Mouse (Mus musculus): ENCODE data around the gene Fgfbp3. TPM values are rescaled to one million over a fixed set of nuclear protein-coding genes. Genes with fewer than 3 reads are reported as not detected.
"Not testable (repeated sequence)": the region's sequence is repeated elsewhere in the genome, so short reads cannot be mapped to it uniquely, and the experiment has no call there.

The Fgfbp3 gene
- polyA plus RNA-seq (2016; fragmentation: Nextera tagmentation; extraction: Ambion mirVana) = 9.1 and 11.7 TPM in 2 replicates

DNA sequence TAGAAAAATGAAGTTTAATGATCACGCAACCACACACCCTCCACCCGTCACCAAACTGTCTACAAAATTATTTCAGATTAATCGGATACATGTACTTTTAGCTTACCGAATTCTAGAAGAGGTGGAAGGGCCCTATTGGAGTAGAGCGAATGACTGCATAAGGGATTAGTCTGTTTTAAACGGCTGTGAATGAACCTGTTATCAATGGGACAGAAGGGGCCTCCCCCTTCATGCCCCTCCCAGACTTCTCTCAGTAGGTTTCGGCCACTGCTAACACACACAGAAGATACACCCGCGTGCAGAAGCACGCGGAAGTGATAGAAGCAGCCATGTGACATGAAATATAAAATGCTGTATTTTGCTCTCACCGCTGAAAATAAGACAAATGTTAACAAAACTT, at the start of gene Fgfbp3:
Gene Fgfbp3 (minus strand): TSS at position 150 of the 400 bp plus-strand sequence.
- H3K27ac ChIP-seq (replicated peaks) = peak within 1 kb of the TSS; percentile 96
- H3K9me3 ChIP-seq = no peaks in the 10 kb centered on the region
- DNase-seq (ENCODE audit: low spot score) = peak; percentile 23
- H3K27me3 ChIP-seq (replicated peaks; ENCODE audit: low read depth, poor library complexity, severe bottlenecking) = no peaks in the 10 kb centered on the region
- peaks cover 26% of the 10 kb centered on the region for H3K4me1 ChIP-seq
- H3K36me3 ChIP-seq (replicated peaks) = no peaks in the 10 kb centered on the region
- 9% methylated on average over 12 of the region's 12 CpGs for WGBS
- H3K4me3 ChIP-seq = peak within 1 kb of the TSS; percentile 96

DNA sequence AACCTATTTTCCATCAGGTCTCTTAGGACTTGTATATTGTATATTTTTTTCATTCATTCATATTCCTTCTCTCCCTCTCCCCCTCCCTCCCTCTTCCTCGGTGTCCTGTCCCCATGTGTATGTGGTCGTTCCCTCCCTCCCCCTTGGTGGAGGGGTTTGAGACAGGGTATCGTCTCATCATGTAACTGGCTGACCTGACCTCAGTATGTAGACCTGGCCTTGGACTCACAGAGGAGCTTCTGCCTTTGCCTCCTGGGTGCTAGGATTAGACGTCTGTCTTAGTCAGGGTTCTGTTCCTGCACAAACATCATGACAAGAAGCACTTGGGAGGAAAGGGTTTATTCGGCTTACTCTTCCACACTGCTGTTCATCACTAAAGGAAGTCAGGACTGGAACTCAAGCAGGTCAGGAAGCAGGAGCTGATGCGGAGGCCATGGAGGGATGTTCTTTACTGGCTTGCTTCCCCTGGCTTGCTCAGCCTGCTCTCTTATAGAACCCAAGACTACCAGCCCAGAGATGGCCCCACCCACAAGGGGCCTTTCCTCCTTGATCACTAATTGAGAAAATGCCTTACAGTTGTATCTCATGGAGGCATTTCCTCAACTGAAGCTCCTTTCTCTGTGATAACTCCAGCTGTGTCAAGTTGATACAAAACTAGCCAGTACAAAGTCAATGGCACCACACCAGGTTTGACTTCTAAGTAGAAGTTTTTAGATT, 43.3 kb upstream of the Fgfbp3 start:
- peaks cover 95% of the 10 kb centered on the region for H3K36me3 ChIP-seq (replicated peaks)
- H3K4me1 ChIP-seq; H3K27ac ChIP-seq (replicated peaks); DNase-seq (ENCODE audit: low spot score); H3K4me3 ChIP-seq; H3K9me3 ChIP-seq; H3K27me3 ChIP-seq (replicated peaks; ENCODE audit: low read depth, poor library complexity, severe bottlenecking): not testable (repeated sequence)
- 88% methylated on average over 6 of the region's 6 CpGs for WGBS

DNA sequence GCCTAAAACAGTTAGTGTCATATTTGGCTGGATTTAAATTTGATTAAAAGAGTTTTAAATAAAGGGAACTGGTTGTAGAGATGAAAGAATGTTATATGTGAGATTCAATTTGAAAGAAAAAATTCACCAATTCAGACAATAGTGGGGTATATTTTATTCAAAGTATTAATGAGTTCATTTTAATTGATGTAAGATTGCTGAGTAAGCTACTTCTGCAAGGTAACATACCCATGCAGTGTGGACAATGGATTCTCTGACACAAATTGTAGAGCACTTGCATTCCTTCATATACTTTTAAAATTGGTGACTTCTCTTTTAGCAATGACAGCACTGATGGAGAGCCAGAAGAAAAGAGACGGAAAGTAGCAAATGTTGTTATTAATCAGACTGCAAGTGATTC, 41.9 kb upstream of the Fgfbp3 start:
- Histone ChIP-seq H3K4me1 (no peaks in the 10 kb centered on the region), H3K9me3 (no peaks in the 10 kb centered on the region), H3K27ac (replicated peaks) (no peak overlapping the region), H3K36me3 (replicated peaks) (peaks cover 96% of the 10 kb centered on the region), H3K27me3 (replicated peaks; ENCODE audit: low read depth, poor library complexity, severe bottlenecking) (no peaks in the 10 kb centered on the region), H3K4me3 (no peak overlapping the region)
- DNase-seq (ENCODE audit: low spot score) = no peak
- 94% methylated on average over 1 of the region's 1 CpGs for WGBS

GRCm38 (mm10) chr19:36958331-36958730, 38.9 kb upstream of the Fgfbp3 start:
- whole genome bisulfite sequencing = 89% methylated on average over 4 of the region's 4 CpGs

GRCm38 (mm10) chr19:36953637-36954206, 34.3 kb upstream of the Fgfbp3 start:
- H3K27ac ChIP-seq (replicated peaks) = no peak overlapping the region
- WGBS = 70% methylated on average over 4 of the region's 4 CpGs
- DNase-seq (ENCODE audit: low spot score) = no peak
- H3K4me1 ChIP-seq = no peaks in the 10 kb centered on the region
- H3K9me3 ChIP-seq = no peaks in the 10 kb centered on the region
- no peaks in the 10 kb centered on the region for H3K27me3 ChIP-seq (replicated peaks; ENCODE audit: low read depth, poor library complexity, severe bottlenecking)
- no peak overlapping the region for H3K4me3 ChIP-seq
- H3K36me3 ChIP-seq (replicated peaks) = peaks cover 41% of the 10 kb centered on the region

More at GRCm38 (mm10) chr19:36958331-36958730, 38.9 kb upstream of the Fgfbp3 start:
- Histone ChIP-seq H3K36me3 (replicated peaks) (peaks cover 75% of the 10 kb centered on the region), H3K4me3 (no peak overlapping the region), H3K27ac (replicated peaks) (no peak overlapping the region), H3K9me3 (no peaks in the 10 kb centered on the region), H3K4me1 (no peaks in the 10 kb centered on the region), H3K27me3 (replicated peaks; ENCODE audit: low read depth, poor library complexity, severe bottlenecking) (no peaks in the 10 kb centered on the region)
- DNase-seq (ENCODE audit: low spot score) = no peak

DNA sequence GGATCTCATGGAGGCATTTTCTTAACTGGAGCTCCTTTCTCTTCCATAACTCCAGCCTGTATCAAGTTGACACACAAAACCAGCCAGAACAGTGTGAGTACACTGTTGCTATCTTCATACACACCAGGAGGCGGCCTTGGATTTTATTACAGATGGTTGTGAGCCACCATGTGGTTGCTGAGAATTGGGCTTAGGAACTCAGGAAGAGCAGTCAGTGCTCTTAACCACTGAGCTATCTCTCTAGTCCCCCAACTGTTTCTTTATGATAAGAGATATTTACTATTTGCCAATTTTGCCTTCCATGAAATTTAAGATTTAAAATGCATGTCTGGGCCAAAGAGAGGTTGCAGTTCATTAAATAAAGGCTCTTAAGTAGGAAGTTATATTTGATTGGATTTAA, 20.6 kb upstream of the Fgfbp3 start:
- Histone ChIP-seq H3K27ac (replicated peaks) (no peak overlapping the region), H3K4me3 (no peak overlapping the region), H3K36me3 (replicated peaks) (peaks cover 19% of the 10 kb centered on the region), H3K4me1 (no peaks in the 10 kb centered on the region), H3K9me3 (no peaks in the 10 kb centered on the region), H3K27me3 (replicated peaks; ENCODE audit: low read depth, poor library complexity, severe bottlenecking) (no peaks in the 10 kb centered on the region)
- 90% methylated on average over 1 of the region's 1 CpGs for WGBS
- DNase-seq (ENCODE audit: low spot score) = no peak

DNA sequence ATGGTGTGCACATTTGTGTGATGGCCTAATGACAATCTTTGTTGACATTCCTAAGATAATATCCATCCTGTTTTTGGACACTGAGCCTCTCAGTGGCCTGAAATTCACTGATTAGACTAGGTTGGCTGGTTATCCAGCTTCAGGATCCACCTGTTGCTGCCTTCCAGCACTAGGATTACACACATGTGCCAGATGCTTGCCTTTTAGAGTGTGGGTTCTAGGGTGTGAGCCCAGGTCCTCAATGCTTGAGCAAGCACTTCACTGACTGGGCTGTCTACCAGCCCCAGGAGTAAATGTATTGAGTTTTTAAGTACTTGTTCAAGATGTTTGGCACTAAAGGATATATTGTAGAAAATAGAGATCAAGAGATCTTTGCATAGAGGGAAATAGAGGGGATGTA, 18.6 kb upstream of the Fgfbp3 start:
- H3K27me3 ChIP-seq (replicated peaks; ENCODE audit: low read depth, poor library complexity, severe bottlenecking) = no peaks in the 10 kb centered on the region
- no peak overlapping the region for H3K27ac ChIP-seq (replicated peaks)
- H3K9me3 ChIP-seq = no peaks in the 10 kb centered on the region
- no peaks in the 10 kb centered on the region for H3K4me1 ChIP-seq
- DNase-seq (ENCODE audit: low spot score) = no peak
- H3K4me3 ChIP-seq = no peak overlapping the region
- H3K36me3 ChIP-seq (replicated peaks) = peaks cover 13% of the 10 kb centered on the region; the same call in 1 of the 2 replicates

GRCm38 (mm10) chr19:36936285-36936684, 16.9 kb upstream of the Fgfbp3 start:
- no peak for DNase-seq (ENCODE audit: low spot score)
- H3K4me3 ChIP-seq = no peak overlapping the region
- no peak overlapping the region for H3K27ac ChIP-seq (replicated peaks)
- WGBS = 90% methylated on average over 4 of the region's 4 CpGs
- H3K9me3 ChIP-seq = no peaks in the 10 kb centered on the region
- no peaks in the 10 kb centered on the region for H3K27me3 ChIP-seq (replicated peaks; ENCODE audit: low read depth, poor library complexity, severe bottlenecking)
- no peaks in the 10 kb centered on the region for H3K4me1 ChIP-seq
- H3K36me3 ChIP-seq (replicated peaks) = peaks cover 16% of the 10 kb centered on the region; the same call in 1 of the 2 replicates

DNA sequence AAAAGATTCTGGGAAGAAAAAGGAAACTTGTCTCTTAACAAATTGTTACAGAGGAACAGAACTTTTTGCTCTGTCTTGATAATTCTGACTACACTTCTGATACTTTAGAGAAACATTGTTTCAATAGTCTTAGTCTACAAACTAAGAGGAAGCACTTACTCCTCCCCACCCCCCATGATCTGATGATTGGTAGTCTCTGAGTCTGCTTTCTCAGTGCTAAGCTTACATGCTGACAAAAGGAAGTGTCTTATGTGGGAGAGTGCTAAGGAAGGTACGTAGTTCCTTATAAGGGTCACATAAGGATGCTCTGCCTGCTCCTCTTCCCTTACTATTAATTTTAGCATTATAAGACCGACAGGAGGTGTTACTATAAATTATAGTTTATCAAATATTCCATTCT, 13.2 kb upstream of the Fgfbp3 start:
- H3K27me3 ChIP-seq (replicated peaks; ENCODE audit: low read depth, poor library complexity, severe bottlenecking) = no peaks in the 10 kb centered on the region
- H3K36me3 ChIP-seq (replicated peaks) = peaks cover 20% of the 10 kb centered on the region; the same call in 1 of the 2 replicates
- WGBS = 92% methylated on average over 2 of the region's 2 CpGs
- no peak overlapping the region for H3K27ac ChIP-seq (replicated peaks)
- H3K4me3 ChIP-seq = no peak overlapping the region
- DNase-seq (ENCODE audit: low spot score) = no peak
- H3K9me3 ChIP-seq = no peaks in the 10 kb centered on the region
- H3K4me1 ChIP-seq = peaks cover 1% of the 10 kb centered on the region

GRCm38 (mm10) chr19:36932097-36932496, 12.7 kb upstream of the Fgfbp3 start:
- peaks cover 7% of the 10 kb centered on the region for H3K4me1 ChIP-seq
- no peak overlapping the region for H3K4me3 ChIP-seq
- no peak for DNase-seq (ENCODE audit: low spot score)
- no peak overlapping the region for H3K27ac ChIP-seq (replicated peaks)
- no peaks in the 10 kb centered on the region for H3K27me3 ChIP-seq (replicated peaks; ENCODE audit: low read depth, poor library complexity, severe bottlenecking)
- H3K9me3 ChIP-seq = no peaks in the 10 kb centered on the region
- H3K36me3 ChIP-seq (replicated peaks) = peaks cover 20% of the 10 kb centered on the region; the same call in 1 of the 2 replicates

- H3K27me3 ChIP-seq (replicated peaks; ENCODE audit: low read depth, poor library complexity, severe bottlenecking) = no peaks in the 10 kb centered on the region
- no peak overlapping the region for H3K27ac ChIP-seq (replicated peaks)
- H3K4me1 ChIP-seq = peaks cover 17% of the 10 kb centered on the region
- 0 out of 2 replicates have a peak, but pooled peaks cover 7% of the 10 kb centered on the region for H3K36me3 ChIP-seq (replicated peaks)
- no peak overlapping the region for H3K4me3 ChIP-seq
- no peaks in the 10 kb centered on the region for H3K9me3 ChIP-seq
- no peak for DNase-seq (ENCODE audit: low spot score)
These were observed 10.4 kb upstream of the Fgfbp3 start for GRCm38 (mm10) chr19:36929816-36930215.

DNA sequence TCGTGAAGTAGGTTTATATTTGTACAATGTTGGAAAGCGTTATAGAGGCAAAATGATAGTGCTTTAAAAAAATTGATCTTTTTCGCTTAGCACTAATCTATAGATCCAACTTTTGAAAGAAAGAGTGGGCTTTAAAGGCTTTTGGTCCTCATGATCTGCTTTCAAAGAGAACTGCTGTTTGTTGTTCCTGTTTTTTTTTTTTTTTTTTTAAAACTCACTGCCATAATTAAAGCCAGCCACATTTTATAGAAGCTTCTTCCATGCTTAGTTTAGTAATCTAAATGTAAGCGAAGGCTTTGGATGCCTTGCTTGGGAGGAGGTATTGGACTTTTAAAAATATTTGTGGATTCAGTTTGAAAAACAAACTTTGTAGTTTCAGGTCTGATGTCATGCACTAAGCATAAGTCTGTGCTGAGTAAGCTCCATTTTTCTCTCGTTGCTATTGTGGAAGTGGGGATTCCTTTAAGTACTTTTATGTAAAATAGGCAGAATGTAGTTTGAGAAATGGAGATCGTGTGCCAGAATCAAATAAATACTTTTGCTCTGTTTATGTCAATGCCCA, 8.5 kb upstream of the Fgfbp3 start:
- 85% methylated on average over 6 of the region's 6 CpGs for WGBS
- H3K9me3 ChIP-seq = no peaks in the 10 kb centered on the region
- H3K27me3 ChIP-seq (replicated peaks; ENCODE audit: low read depth, poor library complexity, severe bottlenecking) = no peaks in the 10 kb centered on the region
- no peak overlapping the region for H3K27ac ChIP-seq (replicated peaks)
- peaks cover 17% of the 10 kb centered on the region for H3K4me1 ChIP-seq
- peak overlapping the region; percentile 91 for H3K4me3 ChIP-seq
- DNase-seq (ENCODE audit: low spot score) = no peak
- H3K36me3 ChIP-seq (replicated peaks) = 0 out of 2 replicates have a peak, but pooled peaks cover 7% of the 10 kb centered on the region

Data from embryonic facial prominence, embryonic 10.5 days (tissue).